Mouse (Mus musculus) bone marrow macrophage, adult 2 months (primary cell): ENCODE measurements around the gene Hmbs. TPM values are rescaled to one million over a fixed set of nuclear protein-coding genes. Genes with fewer than 3 reads are reported as not detected.
"Not testable (repeated sequence)": the region's sequence is repeated elsewhere in the genome, so short reads cannot be mapped to it uniquely, and the experiment has no call there.

Source experiments
- H3K27ac ChIP-seq: 2 replicates; pipeline ENCODE4 v1.5.1; 2012; ENCODE audit warnings: low read depth, low read length; ENCODE audit not compliant: insufficient read depth
- H3K4me1 ChIP-seq: 2 replicates; pipeline ENCODE4 v1.6.1; 2012; ENCODE audit warnings: low read length; ENCODE audit not compliant: control insufficient read depth, insufficient read depth
- H3K4me3 ChIP-seq: 2 replicates; pipeline ENCODE4 v1.5.1; 2012; ENCODE audit warnings: mild to moderate bottlenecking, low read length, moderate library complexity; ENCODE audit not compliant: insufficient read depth
- CTCF ChIP-seq: IDR thresholded peaks from 2 replicates; pipeline ENCODE4 v1.5.1; 2012; ENCODE audit warnings: low read depth, mild to moderate bottlenecking, low read length, moderate library complexity
- POLR2A ChIP-seq: IDR thresholded peaks from 2 replicates; pipeline ENCODE4 v1.6.1; 2012; ENCODE audit warnings: mild to moderate bottlenecking, low read depth, low read length, borderline replicate concordance
- polyA plus RNA-seq: library from polyadenylated mRNA; stranded (reverse); fragments of >200 nt; gene quantifications from 2 replicates; pipeline ENCODE4 v1.2.4, GENCODE M21; 2012; ENCODE audit not compliant: missing spikeins, insufficient read depth, insufficient read length

The Hmbs gene
- 22.4 and 25.8 TPM in 2 replicates for polyA plus RNA-seq

- peak within 1 kb of the TSS; percentile 98 for H3K4me3 ChIP-seq
- peaks cover 10% of the 10 kb centered on the region for H3K4me1 ChIP-seq
- peak within 1 kb of the TSS; percentile 99 for H3K27ac ChIP-seq
- TF ChIP-seq POLR2A (no peak), CTCF (no peak)
Observed at GRCm38 (mm10) chr9:44343781-44344421, at the start of gene Hmbs. TSS of gene Hmbs (minus strand) at chr9:44344228.

- peaks cover 10% of the 10 kb centered on the region for H3K4me1 ChIP-seq
- no peak overlapping the region for H3K27ac ChIP-seq
- H3K4me3 ChIP-seq = no peak overlapping the region
- TF ChIP-seq POLR2A (no peak), CTCF (peak; percentile 52)
Observed at GRCm38 (mm10) chr9:44391466-44391865, 47.4 kb upstream of the Hmbs start.

- TF ChIP-seq CTCF (peak; percentile 53), POLR2A (no peak)
- Histone ChIP-seq H3K27ac (no peak overlapping the region), H3K4me3 (no peak overlapping the region), H3K4me1 (no peaks in the 10 kb centered on the region)
Observed at GRCm38 (mm10) chr9:44389273-44389672, 45.2 kb upstream of the Hmbs start.

- Histone ChIP-seq H3K4me3 (no peak overlapping the region), H3K27ac (no peak overlapping the region), H3K4me1 (no peaks in the 10 kb centered on the region)
- TF ChIP-seq POLR2A (no peak), CTCF (no peak)
Observed at GRCm38 (mm10) chr9:44387221-44387620, 43.2 kb upstream of the Hmbs start.

GRCm38 (mm10) chr9:44384596-44384995, 40.6 kb upstream of the Hmbs start:
- Histone ChIP-seq H3K4me1 (peaks cover 5% of the 10 kb centered on the region), H3K27ac (no peak overlapping the region), H3K4me3 (no peak overlapping the region)
- no peak for TF ChIP-seq POLR2A
- no peak for TF ChIP-seq CTCF

DNA sequence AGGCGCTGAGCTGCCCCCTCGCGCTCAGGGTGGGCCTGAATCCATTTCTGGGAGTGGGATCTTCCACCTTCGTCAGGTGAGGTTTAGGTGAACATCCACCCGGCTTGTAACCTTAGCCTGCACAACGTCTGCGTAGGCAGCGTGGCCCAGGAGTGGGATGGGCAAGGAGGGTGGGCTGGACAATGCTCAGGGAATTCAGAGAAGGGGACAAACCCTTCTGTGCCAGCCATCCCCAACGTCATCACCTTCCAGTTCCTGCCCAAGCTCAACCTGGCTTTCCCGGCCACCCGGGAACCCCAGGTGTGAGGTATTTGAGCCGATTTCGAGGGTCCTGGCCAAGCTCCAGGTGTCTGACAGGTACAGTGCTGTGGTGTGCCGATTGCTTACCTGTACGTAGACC, 35.8 kb upstream of the Hmbs start:
- H3K27ac ChIP-seq = 0 out of 2 replicates have a peak overlapping the region, but pooled peaks have one; percentile 17
- peaks cover 9% of the 10 kb centered on the region for H3K4me1 ChIP-seq
- TF ChIP-seq POLR2A (no peak), CTCF (no peak)
- H3K4me3 ChIP-seq = peak overlapping the region; percentile 90

GRCm38 (mm10) chr9:44379054-44379834, 35.2 kb upstream of the Hmbs start, which contains the start of gene Hyou1:
TSS of gene Hyou1 (plus strand) at chr9:44379490.
- Histone ChIP-seq H3K27ac (peak within 1 kb of the TSS; percentile 53), H3K4me3 (peak within 1 kb of the TSS; percentile 96), H3K4me1 (peaks cover 9% of the 10 kb centered on the region)
- TF ChIP-seq POLR2A (no peak), CTCF (no peak)

- Histone ChIP-seq H3K27ac (peak overlapping the region; percentile 53; the same call in 1 of the 2 replicates), H3K4me3 (peak overlapping the region; percentile 96), H3K4me1 (peaks cover 16% of the 10 kb centered on the region)
- TF ChIP-seq CTCF (no peak), POLR2A (no peak)
Observed at GRCm38 (mm10) chr9:44378153-44378730, 34.2 kb upstream of the Hmbs start.

DNA sequence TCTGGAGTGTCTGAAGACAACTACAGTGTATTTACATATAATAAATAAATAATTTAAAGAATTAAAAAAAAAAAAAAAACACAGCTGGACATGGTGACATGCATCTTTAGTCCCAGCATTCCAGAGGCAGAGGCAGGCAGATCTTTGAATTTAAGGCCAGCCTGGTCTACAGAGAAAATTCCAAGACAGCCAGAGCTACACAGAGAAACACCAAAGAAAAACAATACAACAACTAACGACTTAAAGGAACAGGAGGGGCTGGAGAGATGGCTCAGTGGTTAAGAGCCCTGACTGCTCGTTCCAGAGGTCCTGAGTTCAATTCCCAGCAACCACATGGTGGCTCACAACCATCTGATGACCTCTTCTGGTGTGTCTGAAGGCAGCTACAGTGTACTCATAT, 33.3 kb upstream of the Hmbs start:
- peaks cover 16% of the 10 kb centered on the region for H3K4me1 ChIP-seq
- H3K27ac ChIP-seq, H3K4me3 ChIP-seq: not testable (repeated sequence)

DNA sequence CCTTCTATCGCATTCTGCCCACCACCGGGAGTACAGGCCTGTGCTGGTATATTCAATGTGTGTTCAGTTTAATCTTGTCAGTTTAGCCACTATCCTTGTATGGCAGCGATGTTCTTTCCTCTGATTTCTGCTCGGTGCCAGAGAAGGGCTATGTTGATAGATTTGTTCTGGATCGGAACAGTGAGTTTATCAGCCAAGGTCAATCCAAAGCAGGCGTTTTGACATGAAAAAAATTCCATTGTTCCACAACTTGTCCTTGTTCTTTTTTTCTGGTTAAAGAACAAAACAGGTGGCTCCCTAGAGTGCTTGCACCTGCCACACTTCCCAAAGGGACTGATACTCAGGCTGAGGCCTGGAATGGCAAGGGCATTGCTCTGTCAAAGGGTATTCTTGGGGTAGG, 32.1 kb upstream of the Hmbs start:
- H3K27ac ChIP-seq = no peak overlapping the region
- no peak overlapping the region for H3K4me3 ChIP-seq
- H3K4me1 ChIP-seq = peaks cover 16% of the 10 kb centered on the region
- TF ChIP-seq CTCF = no peak
- TF ChIP-seq POLR2A = no peak
